Mouse (Mus musculus): ENCODE data around the gene Nop16.

Gene Nop16

DNA sequence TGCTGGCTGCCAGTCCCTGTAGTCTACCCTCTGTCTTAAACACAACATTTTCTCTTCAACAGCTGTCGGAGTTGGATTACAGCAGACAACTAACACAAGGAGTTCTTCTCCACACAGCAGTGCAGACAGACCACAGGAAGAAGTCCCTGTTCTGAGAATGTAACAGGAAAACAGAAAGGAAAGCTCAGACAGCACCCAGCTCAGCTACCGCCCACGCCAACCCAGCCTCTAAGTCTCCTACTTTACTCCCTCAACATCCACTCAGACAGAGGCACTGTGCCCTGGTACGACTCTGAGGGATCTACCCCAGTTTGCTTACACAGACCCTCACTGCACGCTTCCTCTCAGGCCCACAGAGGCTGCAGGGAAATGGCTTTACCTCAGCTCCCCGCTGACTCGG, 29.3 kb downstream of the Nop16 start:
- ATAC-seq (ENCODE audit: low TSS enrichment), result peak; percentile 46

- ATAC-seq (ENCODE audit: low TSS enrichment), result no peak
These were observed 30.2 kb downstream of the Nop16 start for GRCm38 (mm10) chr13:54559656-54560055.

DNA sequence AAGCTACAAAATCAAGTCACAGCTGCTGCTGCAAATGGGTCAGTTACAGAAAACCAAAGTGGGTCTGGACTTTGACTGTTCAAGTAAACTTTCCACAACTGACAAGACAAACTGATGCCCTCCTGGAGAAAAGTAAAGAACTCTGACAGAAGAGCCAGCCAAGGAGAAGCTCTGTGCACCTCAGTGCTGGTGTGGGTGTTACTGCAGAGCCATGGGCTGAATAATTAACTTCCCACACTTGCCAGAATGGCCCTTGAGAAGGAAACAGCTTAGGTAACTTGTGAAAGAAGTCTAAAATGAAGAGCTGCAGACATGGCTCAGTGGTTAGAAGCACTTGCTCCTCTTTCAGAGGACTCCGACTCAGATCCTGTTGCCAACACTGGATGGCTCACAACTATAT, 32.2 kb downstream of the Nop16 start:
- peak; percentile 60 for ATAC-seq (ENCODE audit: low TSS enrichment)

DNA sequence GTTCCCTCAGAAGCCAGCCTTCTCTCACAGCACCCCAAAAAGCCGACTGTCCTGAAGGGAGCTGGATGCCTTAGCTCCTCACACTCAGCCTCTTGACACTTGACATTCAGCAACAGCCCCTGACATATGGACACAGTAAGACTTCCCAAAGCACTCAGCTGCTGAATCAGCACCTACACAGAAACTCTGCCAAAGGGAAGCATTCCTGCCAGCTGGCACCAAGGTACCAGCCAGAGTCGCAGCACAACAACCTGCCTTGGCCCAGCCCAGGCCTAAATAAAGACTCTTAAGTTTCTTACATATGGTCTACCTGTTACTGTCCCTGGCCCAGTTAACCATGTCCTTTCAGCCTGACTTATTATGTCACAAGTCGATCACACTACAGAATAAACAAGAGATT, 33.1 kb downstream of the Nop16 start:
- no peak for ATAC-seq (ENCODE audit: low TSS enrichment)

DNA sequence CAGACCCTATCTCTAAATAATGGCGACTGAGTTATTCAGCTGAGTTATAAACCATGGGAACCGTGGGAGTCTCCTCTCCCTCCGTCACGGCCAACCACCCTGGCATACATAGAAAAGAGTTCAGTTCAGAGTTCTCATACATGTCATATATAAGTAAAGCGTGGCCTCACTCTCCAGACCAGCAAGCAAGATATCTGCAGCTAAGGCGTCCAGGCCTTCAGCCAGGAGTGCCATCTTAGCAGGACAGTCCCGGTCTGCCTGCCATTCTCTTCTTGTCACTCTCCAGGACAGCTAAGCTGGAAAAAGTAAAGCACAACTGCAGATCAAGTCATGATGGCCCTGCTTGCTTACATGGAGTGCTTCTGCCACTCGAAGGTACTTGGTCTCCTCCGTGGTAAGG, 33.7 kb downstream of the Nop16 start:
- no peak for ATAC-seq (ENCODE audit: low TSS enrichment)

GRCm38 (mm10) chr13:54548036-54548435, 41.9 kb downstream of the Nop16 start:
- ATAC-seq (ENCODE audit: low TSS enrichment), result no peak
